Mouse (Mus musculus) embryonic facial prominence, embryonic 11.5 days (tissue): ENCODE results near the gene Nipal3. TPM values are rescaled to one million over a fixed set of nuclear protein-coding genes. Genes with fewer than 3 reads are reported as not detected.

Experiments
- ATAC-seq: fragments of 200-750 bp; cut with Nextera tagmentation; replicated peaks from 2 replicates; pipeline ENCODE4 v1.8.0; 2017; ENCODE audit warnings: low read depth; ENCODE audit not compliant: insufficient number of reproducible peaks, low FRiP score, low TSS enrichment
- DNase-seq: peaks from one replicate; pipeline ENCODE4 v3.0.0-alpha.2; 2015; ENCODE audit warnings: low spot score
- H3K27ac ChIP-seq: fragments of 300-500 bp; sonication (generic); replicated peaks from 2 replicates; pipeline ENCODE4 v1.5.1; 2014; ENCODE audit warnings: mild to moderate bottlenecking, low read depth, low read length, control low read depth
- H3K27me3 ChIP-seq: fragments of 300-500 bp; sonication (generic); 2 replicates; pipeline ENCODE4 v1.6.1; 2014; ENCODE audit warnings: mild to moderate bottlenecking, low read length, moderate library complexity, mixed read lengths; ENCODE audit not compliant: control insufficient read depth, insufficient read depth
- H3K36me3 ChIP-seq: fragments of 300-500 bp; sonication (generic); replicated peaks from 2 replicates; pipeline ENCODE4 v1.6.1; 2014; ENCODE audit warnings: low read depth, mild to moderate bottlenecking, low read length, moderate library complexity, mixed read lengths; ENCODE audit not compliant: control insufficient read depth, insufficient read depth
- H3K4me1 ChIP-seq: fragments of 300-500 bp; sonication (generic); 2 replicates; pipeline ENCODE4 v1.6.1; 2014; ENCODE audit warnings: low read length, mixed read lengths; ENCODE audit not compliant: control insufficient read depth, insufficient read depth
- H3K4me2 ChIP-seq: fragments of 300-500 bp; sonication (generic); 2 replicates; pipeline ENCODE4 v1.6.1; 2014; ENCODE audit warnings: low read depth, mild to moderate bottlenecking, control low read depth, low read length, moderate library complexity
- H3K4me3 ChIP-seq: fragments of 300-500 bp; sonication (generic); 2 replicates; pipeline ENCODE4 v1.5.1; 2014; ENCODE audit warnings: low read depth, low read length, control low read depth
- H3K9ac ChIP-seq: fragments of 300-500 bp; sonication (generic); replicated peaks from 2 replicates; pipeline ENCODE4 v1.6.1; 2014; ENCODE audit warnings: mild to moderate bottlenecking, control low read depth, low read length
- H3K9me3 ChIP-seq: fragments of 300-500 bp; sonication (generic); replicated peaks from 2 replicates; pipeline ENCODE4 v1.6.1; 2016; ENCODE audit warnings: mild to moderate bottlenecking, low read length, inconsistent platforms, mixed read lengths; ENCODE audit not compliant: control insufficient read depth
- WGBS: fragments of 180-500 bp; shearing (Covaris S2); extraction: QIAGEN DNeasy Blood & Tissue Kit; methylation state at CpG from one replicate; pipeline ENCODE4 v1.1.7; 2014; 5-methylcytosine and 5-hydroxymethylcytosine counted together
- polyA plus RNA-seq: library from polyadenylated mRNA; unstranded; fragments of >200 nt; fragmentation: Nextera tagmentation; extraction: Ambion mirVana; gene quantifications from 2 replicates; pipeline ENCODE4 v1.2.1, GENCODE M21; 2014

Gene Nipal3
- polyA plus RNA-seq, 1 experiment from 2014 or later, result 3.0 TPM

- Histone ChIP-seq H3K4me2 (no peak overlapping the region), H3K36me3 (no peaks in the 10 kb centered on the region), H3K4me3 (no peak overlapping the region), H3K27ac (no peak overlapping the region), H3K27me3 (no peaks in the 10 kb centered on the region), H3K4me1 (peaks cover 2% of the 10 kb centered on the region; the same call in 1 of the 2 replicates), H3K9ac (no peak overlapping the region), H3K9me3 (no peaks in the 10 kb centered on the region)
- ATAC-seq (no peak), DNase-seq (no peak)
- 89% methylated on average over 9 of the region's 9 CpGs for WGBS
Observed at GRCm38 (mm10) chr4:135531236-135531635, 36.4 kb upstream of the Nipal3 start.

DNA sequence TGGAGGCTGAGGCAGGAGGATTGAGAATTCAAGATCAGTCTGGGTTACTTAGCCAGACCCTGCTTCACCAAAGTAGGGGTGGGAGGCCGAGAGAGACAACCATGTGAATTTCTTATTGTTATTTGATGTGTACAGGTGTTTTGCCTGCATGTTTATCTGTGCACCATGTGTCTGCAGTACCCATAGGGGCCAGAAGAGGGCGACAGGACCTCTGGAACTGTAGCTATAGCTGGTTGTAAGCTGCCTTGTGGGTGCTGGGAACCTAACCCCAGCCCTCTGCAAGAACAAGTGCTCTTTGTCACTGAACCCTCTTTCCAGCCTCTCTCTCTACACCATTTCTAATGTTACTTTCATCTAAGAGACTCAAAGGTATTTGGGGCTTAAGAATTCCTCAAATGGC, 35.4 kb upstream of the Nipal3 start:
- H3K4me2 ChIP-seq, result no peak overlapping the region
- H3K27me3 ChIP-seq, result no peaks in the 10 kb centered on the region
- DNase-seq (no peak), ATAC-seq (no peak)
- H3K9ac ChIP-seq, result no peak overlapping the region
- no peaks in the 10 kb centered on the region for H3K36me3 ChIP-seq
- peaks cover 2% of the 10 kb centered on the region; the same call in 1 of the 2 replicates for H3K4me1 ChIP-seq
- no peak overlapping the region for H3K27ac ChIP-seq
- 61% methylated on average over 2 of the region's 2 CpGs for WGBS
- no peaks in the 10 kb centered on the region for H3K9me3 ChIP-seq
- H3K4me3 ChIP-seq, result no peak overlapping the region

- H3K4me2 ChIP-seq, result no peak overlapping the region
- WGBS, result 10% methylated on average over 14 of the region's 14 CpGs
- H3K4me3 ChIP-seq, result no peak overlapping the region
- peak; percentile 71 for ATAC-seq
- H3K9ac ChIP-seq, result no peak overlapping the region
- DNase-seq, result no peak
- H3K36me3 ChIP-seq, result no peaks in the 10 kb centered on the region
- H3K27me3 ChIP-seq, result no peaks in the 10 kb centered on the region; the same call in 1 of the 2 replicates
- H3K4me1 ChIP-seq, result peaks cover 2% of the 10 kb centered on the region; the same call in 1 of the 2 replicates
- no peak overlapping the region for H3K27ac ChIP-seq
- H3K9me3 ChIP-seq, result no peaks in the 10 kb centered on the region
Observed at GRCm38 (mm10) chr4:135526039-135526710, 31.3 kb upstream of the Nipal3 start.

DNA sequence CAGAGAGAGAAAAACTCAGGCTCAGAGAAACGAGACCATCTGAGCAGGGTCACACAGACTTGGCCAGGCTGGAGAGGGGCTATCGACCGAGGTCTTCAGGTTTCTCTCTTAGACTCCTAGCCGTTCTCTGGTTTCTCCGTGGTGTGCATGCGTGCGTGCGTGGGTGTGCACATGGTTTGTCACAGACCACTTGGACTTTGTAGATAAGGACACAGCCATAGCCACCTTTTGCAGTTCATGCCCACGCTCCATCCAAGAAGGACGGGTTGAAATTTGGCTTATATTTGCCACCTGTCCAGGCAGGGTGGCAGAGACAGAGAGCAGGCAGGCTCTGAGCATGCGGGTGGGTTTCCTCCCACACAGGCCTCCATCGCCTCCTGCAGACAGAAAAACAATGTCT, 30.2 kb upstream of the Nipal3 start:
- Histone ChIP-seq H3K36me3 (no peaks in the 10 kb centered on the region), H3K4me3 (no peak overlapping the region), H3K9ac (no peak overlapping the region), H3K27ac (no peak overlapping the region), H3K4me2 (no peak overlapping the region), H3K4me1 (peaks cover 2% of the 10 kb centered on the region; the same call in 1 of the 2 replicates), H3K9me3 (no peaks in the 10 kb centered on the region), H3K27me3 (no peaks in the 10 kb centered on the region; the same call in 1 of the 2 replicates)
- WGBS, result 69% methylated on average over 12 of the region's 12 CpGs
- no peak for DNase-seq
- ATAC-seq, result no peak

GRCm38 (mm10) chr4:135523939-135524338, 29.1 kb upstream of the Nipal3 start:
- peak; percentile 47 for DNase-seq
- Histone ChIP-seq H3K36me3 (no peaks in the 10 kb centered on the region), H3K4me1 (peaks cover 2% of the 10 kb centered on the region; the same call in 1 of the 2 replicates), H3K4me3 (no peak overlapping the region), H3K27ac (no peak overlapping the region), H3K9me3 (no peaks in the 10 kb centered on the region), H3K4me2 (no peak overlapping the region), H3K27me3 (no peaks in the 10 kb centered on the region; the same call in 1 of the 2 replicates), H3K9ac (no peak overlapping the region)
- no peak for ATAC-seq
- 6% methylated on average over 5 of the region's 7 CpGs for WGBS

DNA sequence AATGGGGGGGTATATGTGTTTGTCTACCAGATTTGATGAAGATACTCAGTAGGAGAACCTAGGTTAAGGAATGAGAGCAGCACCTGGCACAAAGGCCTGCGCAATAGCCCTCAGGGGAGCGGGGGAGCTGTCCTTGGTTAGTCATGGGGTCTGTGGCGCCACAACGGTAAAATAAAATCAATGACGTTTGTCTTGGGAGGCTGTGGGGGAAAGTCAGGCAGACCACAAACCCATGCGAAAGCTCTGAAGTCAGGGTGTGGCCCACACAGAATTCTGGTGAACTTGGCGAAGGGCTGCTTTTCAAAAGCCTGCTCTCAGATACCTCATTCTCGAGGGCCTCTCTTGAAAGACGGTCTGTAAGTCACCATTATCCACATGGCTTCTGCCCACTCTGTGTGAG, 25.6 kb upstream of the Nipal3 start:
- Histone ChIP-seq H3K27me3 (no peaks in the 10 kb centered on the region; the same call in 1 of the 2 replicates), H3K4me3 (no peak overlapping the region), H3K9ac (no peak overlapping the region), H3K36me3 (no peaks in the 10 kb centered on the region), H3K4me2 (no peak overlapping the region), H3K9me3 (no peaks in the 10 kb centered on the region), H3K4me1 (no peaks in the 10 kb centered on the region), H3K27ac (no peak overlapping the region)
- 80% methylated on average over 9 of the region's 9 CpGs for WGBS
- no peak for DNase-seq
- ATAC-seq, result no peak

- H3K4me1 ChIP-seq, result no peaks in the 10 kb centered on the region
- H3K9ac ChIP-seq, result no peak overlapping the region
- no peak overlapping the region for H3K4me3 ChIP-seq
- DNase-seq, result no peak
- WGBS, result 79% methylated on average over 12 of the region's 12 CpGs
- H3K36me3 ChIP-seq, result no peaks in the 10 kb centered on the region
- H3K9me3 ChIP-seq, result no peaks in the 10 kb centered on the region
- H3K27me3 ChIP-seq, result no peaks in the 10 kb centered on the region
- no peak for ATAC-seq
- H3K4me2 ChIP-seq, result no peak overlapping the region
- no peak overlapping the region for H3K27ac ChIP-seq
Observed at GRCm38 (mm10) chr4:135518135-135518534, 23.3 kb upstream of the Nipal3 start.
